Mouse (Mus musculus): ENCODE measurements around the gene Cdhr4.

DNA sequence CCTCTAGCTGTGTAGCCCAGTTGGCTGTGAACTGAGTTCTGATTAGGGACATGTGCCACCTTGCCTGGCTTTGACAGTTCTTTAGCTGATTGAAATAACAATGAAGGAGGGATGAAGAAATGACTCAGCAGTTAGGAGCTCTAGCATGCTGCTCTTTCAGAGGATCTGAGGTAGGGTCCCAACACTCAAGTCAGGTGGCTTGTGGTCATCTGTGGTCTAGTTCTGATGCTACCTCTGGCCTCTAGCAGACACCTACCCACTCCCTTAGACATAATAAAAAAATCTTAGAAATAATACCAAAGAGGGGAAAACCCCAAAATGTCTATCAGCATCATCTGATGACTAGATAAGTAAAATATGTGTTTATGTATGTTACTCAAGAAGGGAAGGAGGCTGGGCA lies 18.1 kb downstream of the Cdhr4 start:
- TF ChIP-seq CTCF (IDR thresholded peaks at IDR 0.05; ENCODE audit: low read depth) (no peak), EP300 (IDR thresholded peaks at IDR 0.05; ENCODE audit: low read depth) (no peak)

All from liver, embryonic 14.5 days (tissue).